Mouse (Mus musculus) cerebellum, adult 2 months (tissue): ENCODE measurements around the gene Cdadc1. TPM values are rescaled to one million over a fixed set of nuclear protein-coding genes. Genes with fewer than 3 reads are reported as not detected.

ENCODE experiments used
- DNase-seq, 2 experiments: peaks; one replicate each; pipeline ENCODE4 v3.0.0; 2021
- H3K27ac ChIP-seq: fragments of 200-500 bp; 2 replicates; pipeline ENCODE4 v1.5.1; 2012; ENCODE audit warnings: low read length, control low read depth, inconsistent platforms; ENCODE audit not compliant: insufficient read depth
- H3K27me3 ChIP-seq: fragments of 200-500 bp; 2 replicates; pipeline ENCODE4 v1.6.1; 2012; ENCODE audit warnings: inconsistent platforms, mild to moderate bottlenecking, low read length, moderate library complexity; ENCODE audit not compliant: control insufficient read depth, insufficient read depth
- H3K4me1 ChIP-seq: fragments of 200-500 bp; 2 replicates; pipeline ENCODE4 v1.6.1; 2011; ENCODE audit warnings: low read length; ENCODE audit not compliant: control insufficient read depth, insufficient read depth
- H3K4me3 ChIP-seq: fragments of 200-500 bp; replicated peaks from 2 replicates; pipeline ENCODE3; 2011; ENCODE audit warnings: mild to moderate bottlenecking, low read depth, low read length, control low read depth; ENCODE audit not compliant: insufficient read depth
- CTCF ChIP-seq: fragments of 200-500 bp; IDR thresholded peaks from 2 replicates; pipeline ENCODE4 v1.5.1; 2011; ENCODE audit warnings: low read depth, mild to moderate bottlenecking, control low read depth, low read length, moderate library complexity, borderline replicate concordance; ENCODE audit not compliant: insufficient read depth
- POLR2A ChIP-seq: fragments of 200-500 bp; IDR thresholded peaks from 2 replicates; pipeline ENCODE4 v1.6.1; 2011; ENCODE audit warnings: low read length, control low read depth, borderline replicate concordance; ENCODE audit not compliant: insufficient read depth
- WGBS: fragments of 180-500 bp; shearing (Covaris S2); methylation state at CpG from one replicate; pipeline ENCODE4 v1.1.7; 2018; 5-methylcytosine and 5-hydroxymethylcytosine counted together
- polyA plus RNA-seq: library from polyadenylated mRNA; depleted of rRNA; stranded (reverse); fragments of >200 nt; gene quantifications from 2 replicates; pipeline ENCODE4 v1.2.3, GENCODE M21; 2012

The Cdadc1 gene
- polyA plus RNA-seq, 1 experiment = 39.0 TPM

DNA sequence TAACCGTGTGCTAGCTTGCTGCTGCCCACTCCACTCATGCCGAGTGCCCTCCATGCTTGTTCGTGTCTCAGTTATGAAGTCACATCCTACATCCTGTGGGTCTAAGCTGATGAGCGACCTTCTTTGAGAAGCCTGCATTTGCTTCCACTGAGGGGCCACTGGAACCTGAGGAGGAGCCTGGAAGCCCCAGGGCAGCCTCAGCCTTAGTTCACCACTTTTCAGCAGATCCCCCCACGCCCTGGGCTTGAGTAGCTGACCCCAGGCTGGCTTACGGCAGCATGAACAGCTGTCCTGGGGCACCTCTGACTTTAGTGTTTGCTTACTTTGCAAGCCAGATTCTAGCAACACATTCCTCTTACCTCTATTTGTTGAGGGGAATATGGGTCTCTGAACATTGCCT, 31.0 kb downstream of the Cdadc1 start:
- DNase-seq = no peak
- TF ChIP-seq POLR2A = no peak
- no peak for TF ChIP-seq CTCF
- 87% methylated on average over 6 of the region's 6 CpGs for WGBS

DNA sequence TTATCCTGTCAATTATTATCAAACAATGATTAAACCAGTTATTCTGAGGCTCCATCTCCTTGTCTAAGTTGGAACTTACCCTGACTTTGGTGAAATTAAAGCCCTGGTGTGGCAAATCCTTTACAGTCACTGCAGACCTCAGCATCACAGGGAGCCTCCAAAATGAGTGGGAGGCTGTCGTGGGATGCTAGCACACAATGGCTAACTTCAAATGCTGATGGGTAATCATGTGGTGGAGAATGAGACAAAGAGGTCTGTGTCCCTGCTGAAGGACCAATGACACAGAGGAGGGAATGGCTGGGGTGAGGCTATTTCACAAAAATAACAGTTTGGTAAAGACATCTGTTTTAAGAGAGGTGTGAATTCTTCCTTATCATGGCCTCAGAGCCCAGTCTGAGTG, 39.9 kb downstream of the Cdadc1 start:
- TF ChIP-seq POLR2A (no peak), CTCF (no peak)

More for the DNA sequence above, 31.0 kb downstream of the Cdadc1 start:
- Histone ChIP-seq H3K4me3 (no peak overlapping the region), H3K4me1 (no peaks in the 10 kb centered on the region), H3K27me3 (no peaks in the 10 kb centered on the region), H3K27ac (no peak overlapping the region)

DNA sequence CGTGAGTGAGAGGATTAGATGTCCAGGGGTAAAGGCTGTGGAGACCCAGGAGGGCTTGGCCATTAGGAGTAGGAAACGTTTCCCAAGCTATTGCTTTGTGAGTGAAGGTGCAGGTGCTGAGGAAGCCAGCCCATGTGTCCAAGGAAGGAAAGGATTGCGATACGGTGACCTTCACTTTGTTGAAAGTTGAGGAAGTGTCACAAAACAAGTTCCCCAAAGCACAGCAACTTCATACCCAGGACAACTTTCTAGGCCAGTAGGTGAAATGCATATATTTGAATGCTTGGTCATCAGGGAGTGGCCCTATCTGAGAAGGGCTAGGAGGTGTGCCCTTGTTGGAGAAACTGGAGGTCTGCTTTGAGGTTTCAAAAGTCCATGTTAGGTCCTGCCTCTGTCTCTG, 40.7 kb downstream of the Cdadc1 start:
- WGBS = 59% methylated on average over 4 of the region's 4 CpGs
- DNase-seq = no peak
- Histone ChIP-seq H3K4me1 (no peaks in the 10 kb centered on the region), H3K27ac (no peak overlapping the region), H3K4me3 (no peak overlapping the region), H3K27me3 (no peaks in the 10 kb centered on the region)
- TF ChIP-seq POLR2A (no peak), CTCF (no peak)

More for the DNA sequence above, 39.9 kb downstream of the Cdadc1 start:
- no peaks in the 10 kb centered on the region for H3K27me3 ChIP-seq
- H3K4me1 ChIP-seq = no peaks in the 10 kb centered on the region
- no peak for DNase-seq
- 24% methylated on average over 1 of the region's 1 CpGs for WGBS
- no peak overlapping the region for H3K4me3 ChIP-seq
- no peak overlapping the region for H3K27ac ChIP-seq

DNA sequence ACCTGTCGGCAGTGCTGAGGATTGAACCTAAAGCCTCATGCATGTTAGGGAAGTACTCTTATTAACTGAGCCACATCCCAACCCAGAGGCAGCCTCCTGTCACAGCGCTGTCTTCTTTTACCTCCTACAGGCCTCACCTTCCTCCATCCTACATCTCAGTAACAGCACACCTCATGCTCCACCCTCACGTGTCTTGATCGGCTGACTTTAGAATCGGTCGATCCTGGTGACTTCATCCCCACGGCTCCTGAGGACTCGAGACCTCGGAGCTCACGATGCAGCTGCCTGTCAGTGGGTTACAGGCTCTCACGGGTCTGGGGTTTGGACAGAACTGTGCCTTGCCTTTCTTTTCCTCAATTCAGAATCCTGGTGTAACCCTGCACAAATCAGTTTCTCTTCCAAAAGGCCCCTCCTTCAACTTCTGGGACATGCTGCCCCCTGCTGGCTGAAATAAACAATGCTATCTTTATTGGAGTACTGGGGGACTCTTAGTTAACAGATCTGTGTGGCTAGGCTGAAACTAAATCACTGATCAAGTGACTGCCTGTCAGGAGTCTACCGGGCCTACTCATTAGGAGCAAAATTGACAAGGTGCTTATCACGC, 41.7 kb downstream of the Cdadc1 start:
- TF ChIP-seq CTCF = peak; percentile 66; the same call in 1 of the 2 replicates
- no peak for TF ChIP-seq POLR2A
- no peak overlapping the region for H3K4me3 ChIP-seq
- no peak overlapping the region for H3K27ac ChIP-seq
- 47% methylated on average over 13 of the region's 13 CpGs for WGBS
- no peaks in the 10 kb centered on the region for H3K4me1 ChIP-seq
- H3K27me3 ChIP-seq = no peaks in the 10 kb centered on the region
- peak; percentile 48 to 60 for DNase-seq

DNA sequence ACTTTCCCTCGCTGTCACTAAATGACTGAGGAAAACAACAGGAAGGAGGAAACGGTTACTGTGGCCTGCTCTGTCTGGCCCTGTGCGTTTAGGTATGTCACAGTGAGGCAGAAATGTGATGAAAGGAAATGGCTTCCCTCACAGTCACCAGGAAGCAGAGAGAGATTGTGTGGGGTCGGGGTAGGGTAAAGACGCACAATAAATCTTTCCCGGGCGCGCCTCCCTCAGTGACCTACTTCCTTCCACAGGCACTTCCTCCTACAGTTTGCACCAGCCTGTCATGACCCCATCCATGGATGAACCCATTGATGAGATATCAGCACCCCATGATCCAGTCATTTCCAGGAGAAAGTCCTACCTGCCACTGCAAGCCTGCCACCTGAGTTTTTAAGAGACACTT, 42.7 kb downstream of the Cdadc1 start:
- TF ChIP-seq CTCF (no peak), POLR2A (no peak)
- 94% methylated on average over 8 of the region's 8 CpGs for WGBS
- Histone ChIP-seq H3K4me3 (no peak overlapping the region), H3K27me3 (no peaks in the 10 kb centered on the region), H3K27ac (no peak overlapping the region), H3K4me1 (no peaks in the 10 kb centered on the region)
- no peak for DNase-seq

DNA sequence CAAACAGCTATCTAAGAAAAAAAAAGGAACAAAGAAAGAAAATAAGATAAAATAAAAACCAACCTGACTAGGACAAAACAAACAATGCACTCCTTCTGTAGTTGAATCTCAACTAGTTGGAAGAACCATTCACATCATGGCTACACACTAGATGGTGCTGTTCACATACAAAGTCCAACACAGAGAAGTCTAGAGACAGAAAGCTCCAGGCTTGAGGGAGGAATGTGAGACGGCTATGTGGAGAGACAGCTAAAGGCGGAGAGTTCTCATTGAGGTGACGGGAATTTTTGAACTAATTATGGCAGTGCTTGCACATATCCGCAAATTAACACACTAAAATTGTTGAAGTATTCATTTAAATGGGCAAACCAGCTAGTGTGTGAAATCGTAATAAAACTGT, 43.7 kb downstream of the Cdadc1 start:
- DNase-seq = no peak
- no peaks in the 10 kb centered on the region for H3K4me1 ChIP-seq
- WGBS = 70% methylated on average over 5 of the region's 5 CpGs
- no peak overlapping the region for H3K27ac ChIP-seq
- TF ChIP-seq CTCF (no peak), POLR2A (no peak)
- H3K27me3 ChIP-seq = no peaks in the 10 kb centered on the region
- H3K4me3 ChIP-seq = no peak overlapping the region

DNA sequence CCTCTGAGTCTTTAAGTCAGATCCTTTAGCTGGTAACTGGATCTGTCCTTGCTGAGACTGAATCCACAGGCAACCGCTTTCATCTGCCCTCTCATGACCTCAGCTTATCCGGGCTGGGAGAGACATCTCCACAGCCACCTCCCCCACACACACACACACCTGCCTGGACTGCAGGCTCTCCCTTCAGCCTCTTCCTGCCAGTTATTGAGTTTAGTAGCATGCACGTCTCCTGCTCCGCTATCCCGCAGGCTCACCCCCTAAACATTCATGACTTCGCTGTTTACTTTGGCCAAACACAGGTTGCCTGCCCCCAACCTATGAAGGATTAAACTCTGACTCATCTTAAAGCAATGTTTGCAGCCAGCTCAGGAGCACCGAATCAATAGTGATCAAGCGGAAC, 45.8 kb downstream of the Cdadc1 start:
- Histone ChIP-seq H3K27ac (no peak overlapping the region), H3K4me3 (no peak overlapping the region), H3K4me1 (no peaks in the 10 kb centered on the region), H3K27me3 (no peaks in the 10 kb centered on the region)
- DNase-seq = no peak
- 80% methylated on average over 8 of the region's 8 CpGs for WGBS
- TF ChIP-seq POLR2A = no peak
- TF ChIP-seq CTCF = no peak

DNA sequence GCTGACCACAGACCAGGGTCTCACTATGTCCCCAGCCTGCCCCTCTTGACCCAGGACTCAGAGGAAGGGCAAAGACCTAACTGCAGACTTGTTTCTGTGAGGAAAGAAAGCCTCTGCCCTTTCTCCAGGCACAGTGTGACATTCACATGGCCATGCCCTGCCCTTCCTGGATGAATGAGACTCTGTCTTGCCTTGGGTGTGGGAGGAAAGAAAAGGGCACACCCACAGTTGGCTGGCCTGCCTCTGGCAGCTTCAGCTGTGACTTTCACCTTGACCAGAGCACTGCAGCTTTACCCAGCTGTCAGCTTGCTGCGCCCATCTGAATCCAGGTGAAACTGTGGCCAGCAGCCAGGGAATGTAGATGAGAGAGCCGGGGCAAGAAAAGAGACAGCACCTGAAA, 46.9 kb downstream of the Cdadc1 start:
- 71% methylated on average over 2 of the region's 2 CpGs for WGBS

DNA sequence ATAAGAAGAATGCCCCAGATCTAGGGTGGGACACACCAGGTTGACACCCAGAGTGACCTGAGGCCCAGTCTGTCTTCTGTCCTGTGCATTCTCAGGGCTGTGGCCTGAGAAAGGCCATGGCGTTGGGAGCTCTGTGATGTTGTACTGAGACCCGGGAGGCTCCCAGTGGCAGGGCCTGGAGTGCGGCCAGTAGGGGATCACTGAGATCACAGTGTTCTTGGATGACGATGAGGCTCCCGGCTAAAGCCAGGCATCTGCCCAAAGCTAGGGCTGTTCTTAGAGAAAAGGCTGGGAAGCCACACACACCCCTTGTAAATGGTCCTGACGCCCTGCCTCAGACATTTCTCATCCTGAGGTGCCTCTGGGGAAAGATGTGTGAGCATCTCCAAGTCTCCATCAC, 48.7 kb downstream of the Cdadc1 start:
- H3K4me3 ChIP-seq = no peak overlapping the region
- 26% methylated on average over 6 of the region's 6 CpGs for WGBS
- DNase-seq = peak in 1 of 2 experiments; percentile 28
- TF ChIP-seq POLR2A = no peak
- no peak for TF ChIP-seq CTCF
- H3K27ac ChIP-seq = peak overlapping the region; percentile 55; the same call in 1 of the 2 replicates
- H3K4me1 ChIP-seq = no peaks in the 10 kb centered on the region
- no peaks in the 10 kb centered on the region for H3K27me3 ChIP-seq

More for the DNA sequence above, 46.9 kb downstream of the Cdadc1 start:
- DNase-seq = no peak
- no peaks in the 10 kb centered on the region for H3K27me3 ChIP-seq
- H3K4me1 ChIP-seq = no peaks in the 10 kb centered on the region
- peak overlapping the region; percentile 43; the same call in 1 of the 2 replicates for H3K27ac ChIP-seq
- TF ChIP-seq CTCF (no peak), POLR2A (no peak)
- no peak overlapping the region for H3K4me3 ChIP-seq
